ENCODE assay signal across 11 mouse cellular contexts in genomic region chr8:87311282-87311681, GRCm38 (mm10).
DNase-seq lines count a peak whose midpoint lies in the region; ATAC-seq lines count a peak whose summit lies in the region.
"Had no signal": no experiment of that assay in that cellular context is flagged by ENCODE, and none has a peak within 500 bp of the region (broad histone marks: within the 10 kb centered on the region; RNA-seq: fewer than 3 reads in every experiment).

No protein-coding gene starts in this region.

- no peaks in the 10 kb centered on the region for H3K4me1 ChIP-seq in intestine, embryonic 15.5 days (replicated peaks)
- H3K4me1 ChIP-seq: heart, embryonic 10.5 days; liver, embryonic 12.5 days had no signal

- no peak overlapping the region for H3K4me3 ChIP-seq in intestine, embryonic 15.5 days (replicated peaks)
- H3K4me3 ChIP-seq: erythroblast, embryonic 14.5 days; heart, embryonic 10.5 days; liver, embryonic 12.5 days had no signal

- H3K36me3 ChIP-seq in intestine, embryonic 15.5 days, result no peaks in the 10 kb centered on the region
- H3K36me3 ChIP-seq: heart, embryonic 10.5 days; liver, embryonic 12.5 days had no signal

- no peak overlapping the region for H3K27ac ChIP-seq in intestine, embryonic 15.5 days
- H3K27ac ChIP-seq: heart, embryonic 10.5 days; liver, embryonic 12.5 days had no signal

- 74% methylated on average over 7 of the region's 7 CpGs for WGBS in intestine, embryonic 15.5 days

- ATAC-seq in intestine, embryonic 15.5 days, result no peak
- ATAC-seq: liver, embryonic 12.5 days; Patski had no signal

- peak; percentile 8 for DNase-seq in gastrocnemius, postnatal 14 days
- DNase-seq in gastrocnemius, postnatal 25 days, result no peak
- peak; percentile 7 for DNase-seq in lung, postnatal 10 days
- no peak for DNase-seq in lung, postnatal 36 days
- peak; percentile 18 for DNase-seq in adipocyte (ENCODE audit: low spot score)
- DNase-seq in adrenal gland, postnatal 36 days, result peak; percentile 35 to 52

- no peak overlapping the region for H3K4me2 ChIP-seq in intestine, embryonic 15.5 days (replicated peaks)
- H3K4me2 ChIP-seq: liver, embryonic 12.5 days had no signal

- no peaks in the 10 kb centered on the region for H3K9me3 ChIP-seq in intestine, embryonic 15.5 days
- H3K9me3 ChIP-seq: heart, embryonic 10.5 days; liver, embryonic 12.5 days had no signal

- intact Hi-C loops in gastrocnemius, postnatal 14 days (cut with DNase I; ENCODE audit: low total_unique reads), result no loop called here

- no peak overlapping the region for H3K9ac ChIP-seq in intestine, embryonic 15.5 days
- H3K9ac ChIP-seq: liver, embryonic 12.5 days had no signal

- H3K27me3 ChIP-seq in intestine, embryonic 15.5 days (replicated peaks), result no peaks in the 10 kb centered on the region
- H3K27me3 ChIP-seq: liver, embryonic 12.5 days had no signal

Comparison
In these comparisons a context has a peak if more than half of its experiments do, and no peak if none do; other contexts are left out.
1. DNase-seq: peak in gastrocnemius, postnatal 14 days (single experiment), lung, postnatal 10 days (single experiment), adipocyte (single experiment) and adrenal gland, postnatal 36 days (2 of 2); none in gastrocnemius, postnatal 25 days (single experiment) and lung, postnatal 36 days (single experiment).